Mouse (Mus musculus) hindbrain, embryonic 12.5 days (tissue): ENCODE measurements at regions not wholly inside any gene's neighbourhood (a gene's known extent, or its start where the extent isn't known, plus 50 kb on each side); places are given as distances from the start of the nearest gene placed in this dataset.

Experiments used
- ATAC-seq: fragments of 200-750 bp; cut with Nextera tagmentation; 2 replicates; pipeline ENCODE4 v1.8.0; 2017; ENCODE audit warnings: moderate TSS enrichment; ENCODE audit not compliant: low FRiP score
- H3K27ac ChIP-seq: fragments of 300-500 bp; sonication (generic); 2 replicates; pipeline ENCODE4 v1.5.1; 2016; ENCODE audit warnings: mild to moderate bottlenecking
- H3K27me3 ChIP-seq: fragments of 300-500 bp; sonication (generic); 2 replicates; pipeline ENCODE4 v1.6.1; 2016; ENCODE audit warnings: mild to moderate bottlenecking
- H3K36me3 ChIP-seq: fragments of 300-500 bp; sonication (generic); 2 replicates; pipeline ENCODE4 v1.6.1; 2016; ENCODE audit warnings: mild to moderate bottlenecking
- H3K4me1 ChIP-seq: fragments of 300-500 bp; sonication (generic); 2 replicates; pipeline ENCODE4 v1.6.1; 2016
- H3K4me2 ChIP-seq: fragments of 300-500 bp; sonication (generic); replicated peaks from 2 replicates; pipeline ENCODE4 v1.6.1; 2016; ENCODE audit warnings: mild to moderate bottlenecking
- H3K4me3 ChIP-seq: fragments of 300-500 bp; sonication (generic); 2 replicates; pipeline ENCODE4 v1.5.1; 2016; ENCODE audit warnings: mild to moderate bottlenecking
- H3K9ac ChIP-seq: fragments of 300-500 bp; sonication (generic); 2 replicates; pipeline ENCODE4 v1.6.1; 2016; ENCODE audit warnings: mild to moderate bottlenecking, moderate library complexity
- H3K9me3 ChIP-seq: fragments of 300-500 bp; sonication (generic); replicated peaks from 2 replicates; pipeline ENCODE4 v1.6.1; 2016; ENCODE audit warnings: mild to moderate bottlenecking
- WGBS: fragments of 180-500 bp; shearing (Covaris S2); methylation state at CpG from one replicate; pipeline ENCODE4 v1.1.7; 2016; 5-methylcytosine and 5-hydroxymethylcytosine counted together

- 72% methylated on average over 3 of the region's 3 CpGs for WGBS
- H3K9ac ChIP-seq, result no peak overlapping the region
- ATAC-seq, result no peak
Observed at GRCm38 (mm10) chr16:51842770-51843169, 188.3 kb upstream of the Cblb start.

GRCm38 (mm10) chr16:51845539-51845938, 185.5 kb upstream of the Cblb start:
- H3K4me3 ChIP-seq, result no peak overlapping the region
- H3K9me3 ChIP-seq, result no peaks in the 10 kb centered on the region
- WGBS, result 74% methylated on average over 4 of the region's 4 CpGs
- no peak overlapping the region for H3K4me2 ChIP-seq
- no peaks in the 10 kb centered on the region for H3K4me1 ChIP-seq
- ATAC-seq, result no peak
- H3K9ac ChIP-seq, result no peak overlapping the region
- H3K36me3 ChIP-seq, result no peaks in the 10 kb centered on the region
- no peaks in the 10 kb centered on the region for H3K27me3 ChIP-seq
- no peak overlapping the region for H3K27ac ChIP-seq

More at GRCm38 (mm10) chr16:51842770-51843169, 188.3 kb upstream of the Cblb start:
- Histone ChIP-seq H3K27me3 (no peaks in the 10 kb centered on the region), H3K4me3 (no peak overlapping the region), H3K36me3 (no peaks in the 10 kb centered on the region), H3K4me1 (no peaks in the 10 kb centered on the region), H3K9me3 (no peaks in the 10 kb centered on the region), H3K4me2 (no peak overlapping the region), H3K27ac (no peak overlapping the region)

- Histone ChIP-seq H3K36me3 (no peaks in the 10 kb centered on the region), H3K4me2 (no peak overlapping the region), H3K27me3 (no peaks in the 10 kb centered on the region), H3K9ac (no peak overlapping the region), H3K4me3 (no peak overlapping the region), H3K4me1 (no peaks in the 10 kb centered on the region), H3K9me3 (no peaks in the 10 kb centered on the region), H3K27ac (no peak overlapping the region)
- 77% methylated on average over 4 of the region's 4 CpGs for WGBS
- ATAC-seq, result no peak
Observed at GRCm38 (mm10) chr16:51880711-51881110, 150.3 kb upstream of the Cblb start.

- WGBS, result 75% methylated on average over 2 of the region's 2 CpGs
- no peak overlapping the region for H3K4me3 ChIP-seq
- H3K36me3 ChIP-seq, result no peaks in the 10 kb centered on the region
- no peaks in the 10 kb centered on the region for H3K9me3 ChIP-seq
- ATAC-seq, result no peak
- no peaks in the 10 kb centered on the region for H3K27me3 ChIP-seq
- H3K27ac ChIP-seq, result no peak overlapping the region
- no peak overlapping the region for H3K4me2 ChIP-seq
- H3K4me1 ChIP-seq, result no peaks in the 10 kb centered on the region
- no peak overlapping the region for H3K9ac ChIP-seq
Observed at GRCm38 (mm10) chr16:51881127-51881526, 149.9 kb upstream of the Cblb start.

GRCm38 (mm10) chr16:51883813-51884212, 147.2 kb upstream of the Cblb start:
- ATAC-seq, result peak; percentile 65
- no peaks in the 10 kb centered on the region for H3K27me3 ChIP-seq
- H3K9me3 ChIP-seq, result no peaks in the 10 kb centered on the region
- no peak overlapping the region for H3K9ac ChIP-seq
- H3K36me3 ChIP-seq, result no peaks in the 10 kb centered on the region
- no peak overlapping the region for H3K4me3 ChIP-seq
- no peak overlapping the region for H3K4me2 ChIP-seq
- no peaks in the 10 kb centered on the region for H3K4me1 ChIP-seq
- H3K27ac ChIP-seq, result no peak overlapping the region
- WGBS, result 72% methylated on average over 2 of the region's 2 CpGs

- no peaks in the 10 kb centered on the region for H3K4me1 ChIP-seq
- no peak for ATAC-seq
- H3K36me3 ChIP-seq, result no peaks in the 10 kb centered on the region
- H3K4me3 ChIP-seq, result no peak overlapping the region
- no peak overlapping the region for H3K4me2 ChIP-seq
- H3K9me3 ChIP-seq, result no peaks in the 10 kb centered on the region
- H3K27me3 ChIP-seq, result no peaks in the 10 kb centered on the region
- WGBS, result 79% methylated on average over 5 of the region's 5 CpGs
- H3K27ac ChIP-seq, result no peak overlapping the region
- H3K9ac ChIP-seq, result no peak overlapping the region
Observed at GRCm38 (mm10) chr16:51887496-51887895, 143.5 kb upstream of the Cblb start.

GRCm38 (mm10) chr16:51905588-51905987, 125.4 kb upstream of the Cblb start:
- Histone ChIP-seq H3K9ac (no peak overlapping the region), H3K27me3 (no peaks in the 10 kb centered on the region), H3K4me2 (no peak overlapping the region), H3K9me3 (0 out of 2 replicates have a peak, but pooled peaks cover 3% of the 10 kb centered on the region), H3K27ac (no peak overlapping the region), H3K36me3 (no peaks in the 10 kb centered on the region), H3K4me1 (no peaks in the 10 kb centered on the region), H3K4me3 (no peak overlapping the region)
- 89% methylated on average over 2 of the region's 2 CpGs for WGBS
- ATAC-seq, result no peak

GRCm38 (mm10) chr16:51906686-51907085, 124.3 kb upstream of the Cblb start:
- H3K9ac ChIP-seq, result no peak overlapping the region
- ATAC-seq, result no peak
- H3K9me3 ChIP-seq, result no peaks in the 10 kb centered on the region
- no peak overlapping the region for H3K4me3 ChIP-seq
- 91% methylated on average over 4 of the region's 4 CpGs for WGBS
- no peaks in the 10 kb centered on the region for H3K27me3 ChIP-seq
- no peak overlapping the region for H3K4me2 ChIP-seq
- no peaks in the 10 kb centered on the region for H3K4me1 ChIP-seq
- no peaks in the 10 kb centered on the region for H3K36me3 ChIP-seq
- H3K27ac ChIP-seq, result no peak overlapping the region

GRCm38 (mm10) chr16:51910046-51910445, 121.0 kb upstream of the Cblb start:
- Histone ChIP-seq H3K9ac (no peak overlapping the region), H3K4me3 (no peak overlapping the region), H3K4me1 (no peaks in the 10 kb centered on the region), H3K27me3 (no peaks in the 10 kb centered on the region), H3K9me3 (no peaks in the 10 kb centered on the region), H3K4me2 (no peak overlapping the region), H3K27ac (no peak overlapping the region), H3K36me3 (no peaks in the 10 kb centered on the region)
- no peak for ATAC-seq
- 91% methylated on average over 3 of the region's 3 CpGs for WGBS

GRCm38 (mm10) chr16:51911109-51911765, 119.8 kb upstream of the Cblb start:
- no peak overlapping the region for H3K4me2 ChIP-seq
- no peaks in the 10 kb centered on the region for H3K36me3 ChIP-seq
- H3K4me1 ChIP-seq, result peaks cover 10% of the 10 kb centered on the region
- no peaks in the 10 kb centered on the region for H3K27me3 ChIP-seq
- no peaks in the 10 kb centered on the region for H3K9me3 ChIP-seq
- no peak overlapping the region for H3K9ac ChIP-seq
- H3K4me3 ChIP-seq, result no peak overlapping the region
- no peak for ATAC-seq
- 76% methylated on average over 6 of the region's 6 CpGs for WGBS
- no peak overlapping the region for H3K27ac ChIP-seq

GRCm38 (mm10) chr16:51915034-51915928, 115.7 kb upstream of the Cblb start:
- H3K36me3 ChIP-seq, result no peaks in the 10 kb centered on the region
- no peaks in the 10 kb centered on the region for H3K9me3 ChIP-seq
- H3K4me2 ChIP-seq, result no peak overlapping the region
- peaks cover 12% of the 10 kb centered on the region for H3K4me1 ChIP-seq
- WGBS, result 48% methylated on average over 17 of the region's 17 CpGs
- no peak overlapping the region for H3K9ac ChIP-seq
- no peaks in the 10 kb centered on the region for H3K27me3 ChIP-seq
- H3K27ac ChIP-seq, result peak overlapping the region; percentile 62
- H3K4me3 ChIP-seq, result no peak overlapping the region
- peak; percentile 84 for ATAC-seq

GRCm38 (mm10) chr16:51915929-51916308, 115.1 kb upstream of the Cblb start:
- no peak for ATAC-seq
- Histone ChIP-seq H3K4me2 (no peak overlapping the region), H3K4me1 (peaks cover 12% of the 10 kb centered on the region), H3K27me3 (no peaks in the 10 kb centered on the region), H3K36me3 (no peaks in the 10 kb centered on the region), H3K9me3 (no peaks in the 10 kb centered on the region), H3K4me3 (no peak overlapping the region), H3K27ac (peak overlapping the region; percentile 62), H3K9ac (no peak overlapping the region)
- 74% methylated on average over 13 of the region's 13 CpGs for WGBS
